Mouse (Mus musculus) megakaryocyte, adult 5-6 weeks (primary cell): ENCODE measurements around the gene Mxi1. TPM values are rescaled to one million over a fixed set of nuclear protein-coding genes. Genes with fewer than 3 reads are reported as not detected.

Experiments used
- ATAC-seq: 2 replicates; pipeline ENCODE4 v1.8.0; 2016; ENCODE audit warnings: mild to moderate bottlenecking, inconsistent platforms; ENCODE audit not compliant: poor library complexity, severe bottlenecking
- total RNA-seq, 2 experiments: library from RNA; stranded (forward) in 1 of 2; stranded (reverse) in 1 of 2; fragments of 153-499, 151-499 nt in 1 of 2; fragments of 221-1000, 200-1000 nt in 1 of 2; gene quantifications; 2 replicates each; pipeline versions ENCODE4 v1.2.3 to v1.2.4; 2015 to 2017

Mxi1 gene
- total RNA-seq, 2 experiments from 2014 or later, result 42.1 to 74.0 TPM

- no peak for ATAC-seq
Observed at GRCm38 (mm10) chr19:53299156-53299828, 11.0 kb upstream of the Mxi1 start.

GRCm38 (mm10) chr19:53299829-53300181 is 10.5 kb upstream of the Mxi1 start:
- ATAC-seq, result no peak

- ATAC-seq, result peak; percentile 94
Observed at GRCm38 (mm10) chr19:53303382-53303781, 6.9 kb upstream of the Mxi1 start.

- ATAC-seq, result no peak
Observed at GRCm38 (mm10) chr19:53305621-53306020, 4.7 kb upstream of the Mxi1 start.

GRCm38 (mm10) chr19:53306706-53307105 is 3.6 kb upstream of the Mxi1 start:
- no peak for ATAC-seq

GRCm38 (mm10) chr19:53307219-53307618 is 3.1 kb upstream of the Mxi1 start:
- ATAC-seq, result no peak

GRCm38 (mm10) chr19:53309631-53310030 is 687 bp upstream of the Mxi1 start:
- no peak for ATAC-seq

GRCm38 (mm10) chr19:53310771-53311523 is 629 bp downstream of the Mxi1 start:
- no peak for ATAC-seq

GRCm38 (mm10) chr19:53311524-53312335 is 1.4 kb downstream of the Mxi1 start:
- no peak for ATAC-seq

GRCm38 (mm10) chr19:53312336-53312871 is 2.1 kb downstream of the Mxi1 start:
- ATAC-seq, result no peak

- ATAC-seq, result peak; percentile 6; the same call in 1 of the 2 replicates
Observed at GRCm38 (mm10) chr19:53312951-53313683, 2.8 kb downstream of the Mxi1 start.

- ATAC-seq, result peak; percentile 61
Observed at GRCm38 (mm10) chr19:53313684-53314443, 3.5 kb downstream of the Mxi1 start.

- ATAC-seq, result no peak
Observed at GRCm38 (mm10) chr19:53314530-53315208, 4.4 kb downstream of the Mxi1 start.

- no peak for ATAC-seq
Observed at GRCm38 (mm10) chr19:53315209-53315654, 4.9 kb downstream of the Mxi1 start.

GRCm38 (mm10) chr19:53316105-53316504 is 5.8 kb downstream of the Mxi1 start:
- ATAC-seq, result no peak

GRCm38 (mm10) chr19:53316963-53317362 is 6.6 kb downstream of the Mxi1 start:
- no peak for ATAC-seq

GRCm38 (mm10) chr19:53318143-53319132 is 8.1 kb downstream of the Mxi1 start:
- peak; percentile 55 for ATAC-seq
